Mouse (Mus musculus) stomach, postnatal 0 days (tissue): ENCODE measurements around the gene Inha. TPM values are rescaled to one million over a fixed set of nuclear protein-coding genes. Genes with fewer than 3 reads are reported as not detected.
A peak's percentile ranks its signal among the peaks of the same experiment; 100 is the strongest.

Source experiments
- ATAC-seq: fragments of 200-750 bp; cut with Nextera tagmentation; 2 replicates; pipeline ENCODE4 v1.8.0; 2017; ENCODE audit not compliant: low FRiP score, low TSS enrichment
- DNase-seq: peaks from one replicate; pipeline ENCODE4 v3.0.0-alpha.2; 2016; ENCODE audit warnings: low spot score
- H3K27ac ChIP-seq: fragments of 300-500 bp; sonication (generic); replicated peaks from 2 replicates; pipeline ENCODE4 v1.5.1; 2014; ENCODE audit warnings: mild to moderate bottlenecking, control low read depth
- H3K27me3 ChIP-seq: fragments of 300-500 bp; sonication (generic); 2 replicates; pipeline ENCODE4 v1.6.1; 2014; ENCODE audit warnings: low read length; ENCODE audit not compliant: control insufficient read depth, insufficient read depth
- H3K36me3 ChIP-seq: fragments of 300-500 bp; sonication (generic); 2 replicates; pipeline ENCODE4 v1.6.1; 2014; ENCODE audit warnings: low read length, mixed read lengths; ENCODE audit not compliant: control insufficient read depth, insufficient read depth
- H3K4me1 ChIP-seq: fragments of 300-500 bp; sonication (generic); replicated peaks from 2 replicates; pipeline ENCODE4 v1.6.1; 2014; ENCODE audit warnings: antibody characterized with exemption; ENCODE audit not compliant: control insufficient read depth, insufficient read depth
- H3K4me2 ChIP-seq: fragments of 300-500 bp; sonication (generic); replicated peaks from 2 replicates; pipeline ENCODE4 v1.6.1; 2014; ENCODE audit warnings: low read depth, mild to moderate bottlenecking, control low read depth, moderate library complexity
- H3K4me3 ChIP-seq: fragments of 300-500 bp; sonication (generic); 2 replicates; pipeline ENCODE4 v1.5.1; 2014; ENCODE audit warnings: low read depth, low read length, control low read depth
- H3K9ac ChIP-seq: fragments of 300-500 bp; sonication (generic); 2 replicates; pipeline ENCODE4 v1.6.1; 2014; ENCODE audit warnings: mild to moderate bottlenecking, low read length, control low read depth, mixed read lengths
- H3K9me3 ChIP-seq: fragments of 300-500 bp; sonication (generic); 2 replicates; pipeline ENCODE4 v1.6.1; 2016; ENCODE audit warnings: low read length; ENCODE audit not compliant: control insufficient read depth
- CTCF ChIP-seq: IDR thresholded peaks from 2 replicates; pipeline ENCODE4 v1.5.1; 2016; ENCODE audit warnings: antibody characterized with exemption, low read depth, mild to moderate bottlenecking, moderate library complexity
- EP300 ChIP-seq: optimal IDR thresholded peaks from 2 replicates; pipeline ENCODE3; 2016; ENCODE audit warnings: antibody characterized with exemption
- WGBS: fragments of 180-500 bp; shearing (Covaris S2); extraction: QIAGEN DNeasy Blood & Tissue Kit; methylation state at CpG from one replicate; pipeline ENCODE4 v1.1.7; 2014; 5-methylcytosine and 5-hydroxymethylcytosine counted together
- polyA plus RNA-seq: library from polyadenylated mRNA; unstranded; fragments of >200 nt; fragmentation: Nextera tagmentation; extraction: Ambion mirVana; gene quantifications from 2 replicates; pipeline ENCODE4 v1.2.1, GENCODE M21; 2015

The Inha gene
- polyA plus RNA-seq, 1 experiment from 2014 or later: 4.7 TPM

DNA sequence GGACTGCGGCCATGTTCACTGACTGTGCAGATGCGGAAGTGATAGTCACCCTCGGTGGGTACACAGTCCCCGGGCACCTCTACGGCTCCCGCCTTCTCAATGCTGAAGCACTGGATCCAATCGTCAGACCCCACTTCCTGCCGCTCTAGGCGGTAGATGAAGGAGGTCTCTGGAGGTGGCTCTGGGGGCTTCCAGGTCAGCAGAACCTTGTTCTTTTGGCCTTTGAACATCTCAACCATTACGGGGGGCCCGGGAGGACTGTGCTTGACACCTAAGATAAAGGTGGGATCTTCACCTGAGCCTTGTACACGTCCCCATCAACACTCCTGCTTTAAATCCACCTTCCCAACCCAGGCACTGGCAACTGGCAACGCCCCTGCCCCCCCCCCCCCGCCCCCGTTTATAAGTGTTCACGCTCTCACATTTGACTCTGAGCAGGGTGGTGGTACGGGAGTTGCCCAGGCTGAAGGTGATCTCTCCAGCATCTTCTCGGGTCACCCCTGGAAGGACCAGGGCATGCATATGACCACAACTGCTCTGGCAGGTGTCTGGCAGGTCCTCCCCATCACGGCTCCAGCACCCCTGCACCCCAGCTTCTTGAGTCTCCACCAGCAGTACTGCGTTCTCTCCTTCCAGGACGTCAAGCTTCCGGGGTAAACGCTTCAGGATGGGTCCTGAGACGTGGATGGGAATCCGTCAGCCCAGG lies 3.8 kb upstream of the Inha start:
- peaks cover 16% of the 10 kb centered on the region for H3K36me3 ChIP-seq
- no peak for ATAC-seq

DNA sequence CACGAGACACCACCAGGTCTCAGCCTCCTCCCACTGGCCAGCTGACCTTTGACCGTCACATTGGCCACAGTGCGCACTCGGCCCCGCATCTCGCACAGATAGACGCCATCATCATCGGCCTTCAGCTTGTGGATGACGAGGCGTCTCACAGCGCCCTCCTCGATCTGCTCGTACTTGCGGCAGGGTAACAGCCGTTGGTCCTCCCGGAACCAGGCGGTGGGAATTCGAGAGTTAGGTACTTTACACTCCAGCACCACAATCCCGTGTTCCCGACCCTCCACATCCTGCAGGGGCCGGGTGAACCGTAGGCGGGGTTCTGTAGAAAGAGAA lies 3.3 kb upstream of the Inha start:
- Histone ChIP-seq H3K4me2 (no peak overlapping the region; the same call in 1 of the 2 replicates), H3K27ac (no peak overlapping the region), H3K9me3 (no peaks in the 10 kb centered on the region), H3K27me3 (no peaks in the 10 kb centered on the region), H3K4me3 (no peak overlapping the region), H3K9ac (0 out of 2 replicates have a peak overlapping the region, but pooled peaks have one; percentile 23), H3K4me1 (no peaks in the 10 kb centered on the region), H3K36me3 (peaks cover 15% of the 10 kb centered on the region)
- TF ChIP-seq EP300: no peak
- TF ChIP-seq CTCF: no peak
- WGBS: 65% methylated on average over 23 of the region's 23 CpGs
- ATAC-seq (no peak), DNase-seq (no peak)

More for the DNA sequence above, 3.8 kb upstream of the Inha start:
- H3K27me3 ChIP-seq: no peaks in the 10 kb centered on the region
- H3K4me1 ChIP-seq: no peaks in the 10 kb centered on the region
- no peak overlapping the region for H3K27ac ChIP-seq
- WGBS: 89% methylated on average over 22 of the region's 25 CpGs
- no peaks in the 10 kb centered on the region for H3K9me3 ChIP-seq
- H3K9ac ChIP-seq: 0 out of 2 replicates have a peak overlapping the region, but pooled peaks have one; percentile 23
- DNase-seq: no peak
- H3K4me2 ChIP-seq: no peak overlapping the region
- TF ChIP-seq CTCF (no peak), EP300 (no peak)
- no peak overlapping the region for H3K4me3 ChIP-seq

DNA sequence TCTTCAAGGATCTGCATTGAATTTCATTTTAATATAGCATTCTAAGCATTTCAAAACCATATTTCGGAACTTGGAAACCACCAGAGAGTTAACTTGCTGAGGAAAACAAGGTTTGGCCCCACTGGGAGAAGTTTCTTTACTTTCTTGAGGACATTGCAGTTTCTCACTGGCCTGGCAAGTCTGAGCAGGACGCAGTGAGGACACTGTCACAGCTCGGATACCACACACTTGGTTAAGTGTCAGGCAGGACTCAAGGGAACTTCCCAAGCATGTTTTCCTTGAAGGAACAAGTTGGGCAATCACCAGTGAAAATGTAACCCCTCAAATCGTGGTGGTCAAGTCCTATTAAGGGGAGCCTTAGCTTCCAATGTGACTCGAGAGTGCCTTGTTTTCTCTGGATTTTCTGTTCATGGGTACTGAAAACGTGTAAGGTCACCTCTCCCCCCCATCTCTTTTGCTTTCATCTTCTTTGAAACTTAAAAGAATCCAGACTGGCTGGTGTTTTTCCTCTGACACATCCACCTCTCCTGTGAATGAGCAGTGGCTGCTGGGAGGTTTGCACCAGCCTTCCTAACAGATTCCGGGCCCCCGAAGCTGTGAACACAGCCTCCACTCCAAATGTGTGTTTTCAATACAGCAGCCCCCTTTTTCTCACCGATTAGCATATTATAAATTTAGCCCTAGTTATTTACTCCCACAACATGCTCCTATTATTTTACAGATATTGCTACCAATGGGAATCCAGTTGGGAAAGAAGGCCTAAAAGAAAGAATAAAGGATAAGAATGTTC lies 2.4 kb upstream of the Inha start:
- no peak overlapping the region for H3K27ac ChIP-seq
- no peaks in the 10 kb centered on the region for H3K4me1 ChIP-seq
- DNase-seq: no peak
- peak overlapping the region; percentile 93; the same call in 1 of the 2 replicates for H3K9ac ChIP-seq
- H3K36me3 ChIP-seq: peaks cover 15% of the 10 kb centered on the region
- no peaks in the 10 kb centered on the region for H3K9me3 ChIP-seq
- peak overlapping the region; percentile 85 for H3K4me3 ChIP-seq
- WGBS: 44% methylated on average over 9 of the region's 9 CpGs
- ATAC-seq: no peak
- peak overlapping the region; percentile 91 for H3K4me2 ChIP-seq
- TF ChIP-seq EP300 (no peak), CTCF (no peak)
- no peaks in the 10 kb centered on the region for H3K27me3 ChIP-seq

DNA sequence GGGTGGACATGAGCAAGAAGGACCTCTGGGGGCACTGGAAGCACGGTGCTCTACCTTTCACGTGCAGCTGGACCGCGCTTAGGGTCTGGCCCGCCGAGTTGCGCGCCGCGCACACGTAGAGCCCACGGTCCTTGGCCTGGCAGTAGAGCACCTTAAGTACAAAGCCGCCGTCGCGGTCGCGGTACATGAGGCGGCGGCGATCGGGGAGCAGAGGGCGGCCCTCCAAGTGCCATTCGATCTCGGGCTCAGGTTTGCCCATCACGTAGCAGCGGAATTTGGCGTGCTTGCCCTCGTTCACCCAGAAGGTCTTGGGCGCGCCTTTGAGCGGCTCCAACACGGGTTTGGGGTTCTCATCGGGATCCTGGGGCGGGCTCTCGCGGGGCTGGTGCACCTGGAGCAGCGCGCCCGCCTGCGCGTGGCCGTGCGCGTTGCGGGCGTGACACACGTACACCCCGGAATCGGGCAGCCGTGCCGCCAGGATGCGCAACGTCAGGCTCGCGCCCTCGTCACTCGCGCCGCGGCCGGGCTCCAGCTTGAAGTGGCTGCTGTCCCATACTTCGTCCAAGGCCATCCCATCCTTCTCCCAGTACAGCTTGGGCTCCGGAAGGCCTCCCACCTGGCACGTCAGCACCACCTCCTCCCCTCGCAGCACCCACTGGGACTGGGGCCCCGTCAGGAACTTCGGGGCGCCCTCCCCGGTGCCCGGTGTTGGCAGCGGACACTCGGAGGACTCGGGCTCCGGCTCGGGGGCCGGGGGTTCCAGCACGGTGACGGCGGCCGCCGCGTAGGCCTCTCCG lies 1.5 kb upstream of the Inha start:
- Histone ChIP-seq H3K4me2 (peak overlapping the region; percentile 91), H3K4me1 (no peaks in the 10 kb centered on the region), H3K27ac (peak overlapping the region; percentile 95), H3K9me3 (no peaks in the 10 kb centered on the region), H3K4me3 (peak overlapping the region; percentile 85), H3K27me3 (no peaks in the 10 kb centered on the region), H3K36me3 (peaks cover 10% of the 10 kb centered on the region), H3K9ac (peak overlapping the region; percentile 93)
- peak; percentile 76 for ATAC-seq
- TF ChIP-seq EP300 (no peak), CTCF (0 out of 2 replicates have a peak, but pooled peaks have one; percentile 29)
- peak; percentile 81 for DNase-seq
- WGBS: under 1% methylated on average over 72 of the region's 84 CpGs

DNA sequence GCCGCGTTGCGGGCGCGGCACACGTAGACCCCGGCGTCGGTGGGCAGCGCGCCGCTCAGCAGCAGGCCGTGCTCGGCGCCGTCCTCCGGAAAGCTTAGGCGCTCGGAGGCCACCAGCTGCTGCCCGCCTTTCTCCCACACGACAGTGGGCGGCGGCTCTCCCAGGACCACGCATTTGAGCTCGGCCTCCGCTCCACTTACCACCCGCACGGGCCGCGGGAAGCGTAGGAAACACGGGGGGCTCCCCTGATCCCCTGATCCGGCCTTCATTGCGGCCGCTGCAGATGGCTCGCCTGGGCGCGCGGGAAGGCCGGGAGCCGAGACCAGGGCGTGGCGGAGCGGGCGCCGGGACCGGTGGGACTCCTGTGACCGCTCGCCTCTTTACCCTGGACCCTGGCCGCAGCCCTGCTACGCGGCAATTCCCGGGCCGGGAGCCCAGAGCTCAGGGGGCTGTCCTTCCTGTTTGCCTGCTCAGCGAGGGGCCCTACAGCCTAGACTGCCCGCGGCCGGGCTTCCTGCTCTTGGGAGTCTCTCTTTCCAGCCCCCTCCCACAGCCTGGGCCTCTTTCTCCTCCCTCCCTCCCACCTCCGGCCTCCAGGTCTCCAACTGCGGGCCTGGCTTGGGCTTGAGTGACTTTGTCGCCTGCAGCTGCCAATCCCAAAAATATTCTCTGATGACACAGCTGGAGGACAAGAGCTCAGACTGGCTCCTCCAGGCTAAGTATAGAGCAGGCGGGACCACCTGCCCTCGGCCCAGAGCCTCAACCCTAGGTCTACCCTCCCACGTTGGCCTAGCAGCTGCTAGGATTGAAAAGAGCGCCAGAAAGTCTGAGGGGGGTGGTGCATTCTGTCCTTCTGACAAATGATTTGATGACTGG lies 683 bp upstream of the Inha start, which contains the start of gene Obsl1:
TSS of gene Obsl1 (minus strand) at position 497 of the 876 bp plus-strand sequence.
- Histone ChIP-seq H3K27ac (peak within 1 kb of the TSS; percentile 95), H3K4me2 (peak within 1 kb of the TSS; percentile 91), H3K27me3 (no peaks in the 10 kb centered on the region), H3K4me3 (peak within 1 kb of the TSS; percentile 85), H3K9me3 (no peaks in the 10 kb centered on the region), H3K36me3 (peaks cover 5% of the 10 kb centered on the region), H3K9ac (peak within 1 kb of the TSS; percentile 93), H3K4me1 (no peaks in the 10 kb centered on the region; the same call in 1 of the 2 replicates)
- ATAC-seq: peak; percentile 79
- no peak for TF ChIP-seq CTCF
- no peak for TF ChIP-seq EP300
- WGBS: under 1% methylated on average over 60 of the region's 65 CpGs
- peak; percentile 70 for DNase-seq
